10 mouse cellular contexts compared by ENCODE assay signal in genomic region chr10:18886918-18887625, GRCm38 (mm10). TPM values are rescaled to one million over a fixed set of nuclear protein-coding genes. Genes with fewer than 3 reads are reported as not detected.
DNase-seq lines count a peak whose midpoint lies in the region; ATAC-seq and TF ChIP-seq lines count a peak whose summit lies in the region.
"Had no signal": no experiment of that assay in that cellular context is flagged by ENCODE, and none has a peak within 500 bp of the region (broad histone marks: within the 10 kb centered on the region; RNA-seq: fewer than 3 reads in every experiment).

No protein-coding gene starts in this region.

- TF ChIP-seq POLR2A in kidney, adult 2 months (IDR thresholded peaks at IDR 0.05; ENCODE audit: low read depth, low read length), result no peak

- no peak overlapping the region for H3K27ac ChIP-seq in kidney, adult 2 months (ENCODE audit: insufficient read depth, low read depth, low read length)
- no peak overlapping the region for H3K27ac ChIP-seq in kidney, embryonic 15.5 days

- no peak overlapping the region for H3K9ac ChIP-seq in kidney, embryonic 15.5 days

- H3K27me3 ChIP-seq in kidney, adult 2 months (replicated peaks; ENCODE audit: control insufficient read depth, insufficient read depth, low read length), result no peaks in the 10 kb centered on the region; the same call in 1 of the 2 replicates
- H3K27me3 ChIP-seq in kidney, embryonic 15.5 days, result no peaks in the 10 kb centered on the region

- H3K4me3 ChIP-seq in kidney, adult 2 months (ENCODE audit: insufficient read depth, low read depth, low read length), result no peak overlapping the region
- no peak overlapping the region for H3K4me3 ChIP-seq in kidney, embryonic 15.5 days (replicated peaks)
- H3K4me3 ChIP-seq: myocyte had no signal

- no peaks in the 10 kb centered on the region for H3K4me1 ChIP-seq in kidney, adult 2 months (ENCODE audit: control insufficient read depth, insufficient read depth, low read length)
- no peaks in the 10 kb centered on the region for H3K4me1 ChIP-seq in kidney, embryonic 15.5 days

- no peaks in the 10 kb centered on the region for H3K9me3 ChIP-seq in kidney, embryonic 15.5 days (replicated peaks)
- H3K9me3 ChIP-seq: G1E had no signal

- H3K4me2 ChIP-seq in kidney, embryonic 15.5 days, result no peak overlapping the region

- TF ChIP-seq CTCF in kidney, adult 2 months (conservative IDR thresholded peaks at IDR 0.05; ENCODE audit: insufficient read depth, insufficient read length, low read depth, low read length), result no peak

- peak; percentile 57 for DNase-seq in kidney, adult 2 months
- DNase-seq in cerebellum, adult 9-10 months, result peak; percentile 13
- DNase-seq in heart, adult 8-10 months (ENCODE audit: low spot score), result peak; percentile 84
- peak; percentile 18 to 24 for DNase-seq in layer of hippocampus, postnatal 36 days
- peak; percentile 42 to 62 for DNase-seq in right cerebral cortex, adult 2 months (ENCODE audit: low spot score in 2 of 2)
- no peak for DNase-seq in embryo, embryonic 10 days (ENCODE audit: low spot score)
- DNase-seq in retina, embryonic 14.5 days (ENCODE audit: low spot score), result no peak

- H3K36me3 ChIP-seq in kidney, adult 2 months (ENCODE audit: control insufficient read depth, insufficient read depth, low read length), result no peaks in the 10 kb centered on the region
- no peaks in the 10 kb centered on the region for H3K36me3 ChIP-seq in kidney, embryonic 15.5 days
- H3K36me3 ChIP-seq: G1E had no signal

- no peak for ATAC-seq in kidney, embryonic 15.5 days (replicated peaks; ENCODE audit: low FRiP score)

- 47% methylated on average over 4 of the region's 4 CpGs for WGBS in kidney, adult 2 months
- 75% methylated on average over 4 of the region's 4 CpGs for WGBS in kidney, embryonic 15.5 days

RNA-seq across cellular contexts. Expression of gene Perp, which starts 42.3 kb away (rescaled TPM):
- polyA plus RNA-seq in kidney, adult 2 months (2012; rRNA removed), result 56.2 and 76.8 TPM in 2 replicates
- 17.0 and 18.1 TPM in 2 replicates for polyA plus RNA-seq in kidney, embryonic 15.5 days (2015; fragmentation: Nextera tagmentation; extraction: Ambion mirVana)
- 100 to 1,000 TPM in 1 of 4 experiments, 10 to 100 TPM in 3; 89.1 to 100 (median 90.9) TPM for total RNA-seq in heart, adult 8-10 months (2022)
- total RNA-seq in layer of hippocampus, postnatal 36 days (2021), result 1 to 10 TPM; 2.1 to 4.5 TPM
- total RNA-seq: G1E had no signal
- polyA plus RNA-seq: G1E had no signal

Comparison
In these comparisons a context has a peak if more than half of its experiments do, and no peak if none do; other contexts are left out.
1. DNase-seq: peak in kidney, adult 2 months (single experiment), cerebellum, adult 9-10 months (single experiment), heart, adult 8-10 months (single experiment), layer of hippocampus, postnatal 36 days (2 of 2) and right cerebral cortex, adult 2 months (2 of 2); none in embryo, embryonic 10 days (single experiment) and retina, embryonic 14.5 days (single experiment).
2. RNA of gene Perp, which starts 42.3 kb away (total RNA-seq): 89.1 to 100 TPM in heart, adult 8-10 months; 2.1 to 4.5 TPM in layer of hippocampus, postnatal 36 days; every median in the first group is over 10 times any median in the second.